Mouse (Mus musculus) WW6 (cell line): Measurements from ENCODE around the gene Tlr4.

Source experiments
- DNase-seq: peaks from one replicate; pipeline ENCODE4 v3.0.0-alpha.2; 2013; ENCODE audit warnings: low read depth, low spot score

Gene Tlr4

DNA sequence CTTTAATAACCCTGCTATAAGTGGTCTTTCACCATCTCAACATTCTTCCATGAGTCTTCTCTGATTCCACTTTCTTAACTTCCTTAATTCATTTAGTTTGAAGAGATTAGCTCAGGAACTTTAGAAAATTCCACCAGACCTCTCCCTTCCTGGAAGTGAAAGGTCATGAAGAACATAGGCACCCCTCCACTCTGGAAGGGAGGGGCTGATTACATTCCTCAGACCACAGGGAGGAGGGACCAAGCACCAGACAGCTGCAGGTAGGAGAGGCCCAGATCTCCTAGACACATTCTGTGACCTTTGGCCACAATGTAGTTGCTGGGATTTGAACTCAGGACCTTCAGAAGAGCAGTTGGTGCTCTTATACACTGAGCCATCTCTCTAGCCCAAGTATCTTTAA lies 72.7 kb downstream of the Tlr4 start:
- no peak for DNase-seq

- no peak for DNase-seq
Measured at GRCm38 (mm10) chr4:66901498-66901897, 74.1 kb downstream of the Tlr4 start.

- no peak for DNase-seq
Measured at GRCm38 (mm10) chr4:66908376-66908775, 81.0 kb downstream of the Tlr4 start.

- no peak for DNase-seq
Measured at GRCm38 (mm10) chr4:66919630-66920372, 92.4 kb downstream of the Tlr4 start.

DNA sequence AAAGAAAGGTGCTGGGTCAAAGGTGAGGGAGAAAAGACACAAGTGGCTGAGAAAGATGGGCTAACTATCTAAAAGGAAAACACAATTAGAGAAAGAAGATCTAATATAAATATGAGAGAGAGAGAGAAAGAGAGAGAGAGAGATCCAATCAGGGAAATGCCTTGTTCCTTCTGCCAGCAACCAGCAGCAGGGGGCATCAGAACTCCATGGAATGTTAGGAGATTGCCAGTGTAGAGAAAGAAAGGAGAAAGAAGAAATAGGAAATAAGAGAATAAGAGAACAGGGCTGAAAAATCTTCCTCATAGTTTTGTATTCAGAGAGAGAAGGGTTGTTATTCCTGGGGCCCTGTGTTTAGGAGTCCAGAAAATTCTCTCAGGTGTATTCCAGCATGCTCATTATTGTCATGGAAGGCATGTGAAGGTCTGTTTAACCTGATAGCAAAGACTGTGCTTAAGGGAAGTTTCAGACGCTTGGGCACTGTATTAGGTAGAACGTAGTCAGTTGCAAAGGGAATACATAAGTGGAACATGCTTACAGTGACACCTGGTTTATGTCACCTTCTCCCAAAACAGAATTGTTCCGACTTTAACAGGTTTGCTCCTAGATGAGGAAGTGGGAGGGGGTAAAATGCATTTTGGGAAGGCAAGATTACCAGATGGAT lies 96.4 kb downstream of the Tlr4 start:
- no peak for DNase-seq

GRCm38 (mm10) chr4:66926066-66926465 lies 98.7 kb downstream of the Tlr4 start:
- no peak for DNase-seq

DNA sequence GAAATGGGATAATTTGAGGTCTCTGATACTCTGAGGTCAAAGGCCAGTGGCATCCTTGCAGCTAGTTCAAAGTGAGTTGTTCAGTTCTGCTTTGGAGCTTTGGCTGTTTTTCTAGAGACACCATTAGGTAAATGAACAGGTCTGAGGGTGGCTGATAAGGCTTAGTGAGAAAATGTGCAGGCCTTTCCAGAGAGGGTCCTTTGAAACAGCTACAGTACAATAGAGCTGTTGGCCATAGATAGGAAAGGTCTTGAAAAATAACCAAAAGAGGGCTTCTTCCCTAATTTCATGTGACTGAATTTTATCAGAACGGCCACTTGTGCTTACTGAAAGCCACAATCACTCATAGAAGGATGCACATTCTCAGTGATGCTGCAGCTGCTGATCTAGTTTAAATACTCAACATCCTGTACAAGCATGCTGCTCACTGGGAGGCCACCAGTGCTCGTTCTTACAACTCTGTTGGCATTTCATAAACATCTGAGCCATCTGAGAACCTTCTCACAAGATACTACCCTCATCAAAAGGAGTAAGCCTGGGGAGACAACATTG lies 100.2 kb downstream of the Tlr4 start:
- no peak for DNase-seq

GRCm38 (mm10) chr4:66938489-66939061 lies 111.2 kb downstream of the Tlr4 start:
- DNase-seq, result no peak

DNA sequence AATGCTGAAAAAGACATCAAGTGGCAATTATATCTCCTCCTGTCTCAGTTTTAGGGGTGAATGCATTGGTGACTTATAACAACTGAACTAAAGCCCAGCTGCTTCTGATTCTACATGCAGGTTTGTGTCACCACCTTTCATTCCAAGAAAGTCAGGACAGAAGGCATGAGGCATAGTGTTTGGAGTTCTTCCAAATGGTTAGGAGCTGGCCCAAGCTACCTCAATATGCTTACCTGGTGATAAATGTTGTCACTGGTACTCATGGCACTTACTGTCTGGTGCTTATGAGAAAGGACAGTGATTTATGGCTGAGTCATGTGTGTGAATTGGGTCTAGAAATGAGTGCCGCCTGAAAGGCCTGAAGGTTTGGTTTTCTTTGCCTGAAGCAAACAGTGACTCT lies 114.5 kb downstream of the Tlr4 start:
- DNase-seq, result no peak

GRCm38 (mm10) chr4:66943699-66944098 lies 116.3 kb downstream of the Tlr4 start:
- no peak for DNase-seq

- no peak for DNase-seq
Measured at GRCm38 (mm10) chr4:66947657-66948056, 120.3 kb downstream of the Tlr4 start.

DNA sequence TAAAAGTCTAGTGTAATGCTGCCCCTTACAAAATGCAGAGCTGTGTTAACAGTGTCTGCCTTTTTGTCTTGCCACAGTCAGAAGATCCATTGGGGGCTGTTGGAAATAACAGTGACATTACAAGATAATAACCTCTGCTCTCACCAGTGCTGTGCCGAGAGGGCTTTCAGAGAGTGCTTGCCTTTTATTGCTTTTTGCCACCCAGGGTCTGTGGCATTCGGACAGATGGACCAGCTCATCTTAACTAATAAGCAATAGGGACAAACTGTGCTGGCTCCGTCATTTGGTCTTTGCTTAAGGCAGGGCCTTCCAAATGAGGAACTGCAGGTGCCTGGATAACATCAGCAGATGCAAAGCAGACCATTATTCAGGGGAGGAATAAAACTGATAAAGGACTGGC lies 147.5 kb downstream of the Tlr4 start:
- no peak for DNase-seq
